Mouse (Mus musculus): ENCODE results near the gene Gm42791. TPM values are rescaled to one million over a fixed set of nuclear protein-coding genes. Genes with fewer than 3 reads are reported as not detected.

Gene Gm42791
- polyA plus RNA-seq, 1 experiment from 2014 or later, result 5.8 TPM

DNA sequence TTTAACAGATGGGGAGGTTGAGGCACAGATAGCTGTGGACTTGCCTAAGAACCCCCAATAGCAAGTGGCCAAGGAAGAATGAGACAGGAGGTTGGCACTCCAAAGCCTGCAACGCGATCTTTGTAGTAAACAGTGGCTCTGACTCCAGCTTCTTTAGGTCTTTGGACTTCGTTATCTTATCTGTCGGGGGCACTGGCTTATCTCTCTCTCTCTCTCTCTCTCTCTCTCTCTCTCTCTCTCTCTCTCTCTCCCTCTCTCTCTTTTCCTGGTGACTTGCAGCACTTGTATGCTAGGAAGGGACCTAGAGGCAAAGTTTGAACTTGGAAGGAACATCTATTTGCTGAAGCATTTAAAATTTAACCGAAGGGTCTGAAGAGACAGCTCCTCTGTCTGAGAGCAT is 33.4 kb upstream of the Gm42791 start:
- Histone ChIP-seq H3K9ac (replicated peaks; ENCODE audit: low read depth, low read length) (no peak overlapping the region), H3K4me1 (replicated peaks; ENCODE audit: control insufficient read depth, insufficient read depth, low read length) (peaks cover 13% of the 10 kb centered on the region), H3K4me3 (replicated peaks; ENCODE audit: low read length) (no peak overlapping the region), H3K4me2 (ENCODE audit: low read length) (no peak overlapping the region), H3K27me3 (replicated peaks; ENCODE audit: control insufficient read depth, insufficient read depth, low read length) (no peaks in the 10 kb centered on the region), H3K36me3 (ENCODE audit: control insufficient read depth, insufficient read depth) (no peaks in the 10 kb centered on the region), H3K9me3 (ENCODE audit: control insufficient read depth, low read length) (no peaks in the 10 kb centered on the region), H3K27ac (ENCODE audit: low read length) (no peak overlapping the region)
- no peak for ATAC-seq
- WGBS, result 75% methylated on average over 5 of the region's 5 CpGs

DNA sequence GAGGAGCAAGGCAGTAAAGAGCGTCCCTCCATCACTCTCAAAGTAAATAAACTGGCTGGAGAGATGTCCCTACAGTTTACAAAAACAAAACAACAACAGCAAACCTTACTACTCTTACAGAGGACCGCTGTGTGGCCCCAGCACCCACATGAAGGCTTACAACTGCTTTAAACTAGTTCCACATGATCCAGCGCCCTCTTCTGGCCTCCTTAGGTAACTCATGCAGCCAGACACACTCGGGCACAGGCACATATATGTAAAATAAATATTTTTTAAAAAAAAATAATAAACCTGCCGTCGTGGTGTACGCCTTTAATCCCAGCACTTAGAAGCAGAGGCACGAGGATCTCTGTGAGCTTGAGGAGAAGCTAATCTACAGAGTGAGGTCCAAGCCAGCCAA is 32.4 kb upstream of the Gm42791 start:
- H3K9ac ChIP-seq (replicated peaks; ENCODE audit: low read depth, low read length), result no peak overlapping the region
- 83% methylated on average over 8 of the region's 8 CpGs for WGBS
- no peak overlapping the region for H3K27ac ChIP-seq (ENCODE audit: low read length)

DNA sequence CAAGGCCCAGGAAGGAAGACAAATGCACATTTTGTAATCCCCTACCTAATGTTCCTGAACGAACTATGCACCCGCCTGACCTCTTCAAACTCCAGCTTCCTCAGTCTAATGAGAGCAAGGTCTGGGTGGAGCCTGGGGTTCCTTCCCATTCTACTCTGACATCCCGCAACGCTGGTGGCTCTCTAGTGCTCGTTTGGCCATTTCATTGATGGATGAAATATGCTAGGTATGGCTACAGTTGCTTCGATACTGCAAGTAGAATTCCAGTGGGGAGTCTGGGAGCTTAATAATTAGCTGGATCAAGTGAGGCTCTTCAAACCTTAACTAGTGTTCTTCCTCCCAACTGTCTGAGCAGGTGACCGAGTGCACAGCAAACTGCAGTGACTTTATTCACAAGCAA is 26.2 kb upstream of the Gm42791 start:
- Histone ChIP-seq H3K4me2 (ENCODE audit: low read length) (no peak overlapping the region), H3K4me1 (replicated peaks; ENCODE audit: control insufficient read depth, insufficient read depth, low read length) (no peaks in the 10 kb centered on the region), H3K27ac (ENCODE audit: low read length) (no peak overlapping the region), H3K27me3 (replicated peaks; ENCODE audit: control insufficient read depth, insufficient read depth, low read length) (no peaks in the 10 kb centered on the region), H3K36me3 (ENCODE audit: control insufficient read depth, insufficient read depth) (no peaks in the 10 kb centered on the region), H3K9me3 (ENCODE audit: control insufficient read depth, low read length) (no peaks in the 10 kb centered on the region), H3K4me3 (replicated peaks; ENCODE audit: low read length) (no peak overlapping the region), H3K9ac (replicated peaks; ENCODE audit: low read depth, low read length) (no peak overlapping the region)
- 56% methylated on average over 7 of the region's 7 CpGs for WGBS
- no peak for ATAC-seq

More for the DNA sequence above, 32.4 kb upstream of the Gm42791 start:
- Histone ChIP-seq H3K4me1 (replicated peaks; ENCODE audit: control insufficient read depth, insufficient read depth, low read length) (peaks cover 13% of the 10 kb centered on the region), H3K4me3 (replicated peaks; ENCODE audit: low read length) (no peak overlapping the region), H3K9me3 (ENCODE audit: control insufficient read depth, low read length) (no peaks in the 10 kb centered on the region), H3K27me3 (replicated peaks; ENCODE audit: control insufficient read depth, insufficient read depth, low read length) (no peaks in the 10 kb centered on the region), H3K36me3 (ENCODE audit: control insufficient read depth, insufficient read depth) (no peaks in the 10 kb centered on the region), H3K4me2 (ENCODE audit: low read length) (no peak overlapping the region)
- no peak for ATAC-seq

DNA sequence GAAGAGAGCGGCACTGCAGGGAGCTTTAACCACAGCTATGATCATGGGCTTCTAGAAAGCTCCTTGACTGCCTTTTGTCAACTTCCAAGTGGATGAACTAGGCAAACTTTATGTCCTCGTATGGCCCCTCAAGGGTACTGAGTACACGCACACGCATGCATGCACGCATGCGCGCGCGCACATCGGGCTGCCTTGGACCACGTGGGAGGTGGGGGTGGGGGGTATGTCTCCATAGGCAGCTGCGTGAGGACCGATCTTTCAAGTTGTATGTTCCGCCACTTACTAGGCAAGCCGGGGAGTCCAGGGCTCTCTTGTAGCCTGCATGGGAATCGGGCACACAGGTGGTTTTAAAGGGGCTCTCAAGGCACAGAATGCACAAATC is 25.7 kb upstream of the Gm42791 start:
- Histone ChIP-seq H3K36me3 (ENCODE audit: control insufficient read depth, insufficient read depth) (no peaks in the 10 kb centered on the region), H3K9me3 (ENCODE audit: control insufficient read depth, low read length) (no peaks in the 10 kb centered on the region), H3K27ac (ENCODE audit: low read length) (no peak overlapping the region), H3K4me1 (replicated peaks; ENCODE audit: control insufficient read depth, insufficient read depth, low read length) (peaks cover 4% of the 10 kb centered on the region), H3K9ac (replicated peaks; ENCODE audit: low read depth, low read length) (no peak overlapping the region), H3K4me2 (ENCODE audit: low read length) (no peak overlapping the region), H3K4me3 (replicated peaks; ENCODE audit: low read length) (no peak overlapping the region), H3K27me3 (replicated peaks; ENCODE audit: control insufficient read depth, insufficient read depth, low read length) (no peaks in the 10 kb centered on the region)
- 71% methylated on average over 16 of the region's 16 CpGs for WGBS
- no peak for ATAC-seq

DNA sequence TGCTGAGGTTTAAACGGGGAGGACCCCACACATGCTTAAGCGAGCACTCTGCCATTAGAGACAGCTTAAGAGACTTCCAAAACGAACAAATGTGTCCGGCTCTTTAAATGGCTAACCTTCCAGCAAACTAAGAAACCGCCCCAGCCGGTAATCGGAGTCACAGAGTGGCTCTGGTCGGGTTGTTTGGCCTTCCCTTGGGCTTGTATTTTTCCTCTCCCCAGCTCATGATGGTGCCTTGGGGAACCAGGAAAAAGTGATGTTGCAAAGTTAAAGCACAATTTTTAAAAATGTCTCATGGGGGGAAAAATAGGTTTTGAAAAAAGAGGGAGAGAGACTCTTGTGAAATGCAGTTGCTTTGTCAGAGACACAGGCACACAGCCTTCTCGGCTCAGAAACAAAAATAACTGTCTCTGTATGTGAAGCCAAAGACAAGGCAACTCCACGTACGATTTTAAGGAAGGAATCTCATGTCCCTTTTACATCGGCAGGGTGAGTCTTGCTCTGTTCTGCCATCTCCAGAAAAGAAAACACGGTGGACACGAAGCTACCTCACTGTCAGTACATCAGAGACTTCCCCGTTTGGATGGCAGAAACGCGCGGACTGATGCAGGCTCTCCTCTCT is 25.2 kb upstream of the Gm42791 start:
- no peak overlapping the region for H3K4me2 ChIP-seq (ENCODE audit: low read length)
- 56% methylated on average over 18 of the region's 18 CpGs for WGBS

DNA sequence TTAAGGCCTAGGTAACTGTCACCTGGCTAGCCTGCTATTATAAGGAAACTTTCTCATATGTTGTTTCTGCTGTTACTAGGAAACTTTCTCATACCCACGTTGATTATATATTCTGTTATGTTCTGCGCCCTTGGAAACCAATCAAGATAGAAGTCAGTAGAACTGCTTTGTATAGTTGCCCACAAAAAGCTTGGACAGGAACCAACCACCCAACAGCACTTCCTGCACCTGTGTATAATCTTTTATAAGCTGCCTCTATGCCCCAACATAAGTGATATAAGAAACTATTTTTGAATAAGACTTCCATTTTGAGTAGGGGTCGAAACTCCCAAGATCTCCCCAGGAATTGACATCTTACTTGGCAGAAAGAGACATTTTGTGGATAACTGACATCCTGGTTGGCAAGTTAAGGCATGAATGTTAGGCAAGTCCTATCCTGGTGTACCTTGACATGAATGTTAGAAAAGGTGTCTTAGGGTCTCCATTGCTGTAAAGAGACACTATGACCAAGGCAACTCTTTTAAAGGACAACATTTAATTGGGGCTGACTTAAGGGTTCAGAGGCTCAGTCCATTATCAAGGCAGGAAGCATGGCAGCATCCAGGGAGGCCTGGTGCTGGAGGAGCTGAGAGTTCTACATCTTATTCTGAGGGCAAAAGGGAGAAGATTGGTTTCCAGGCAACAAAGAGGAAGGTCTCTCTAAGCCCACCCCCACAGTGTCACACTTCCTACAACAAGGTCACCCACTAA is 22.9 kb upstream of the Gm42791 start:
- 80% methylated on average over 3 of the region's 3 CpGs for WGBS
- no peak overlapping the region for H3K9ac ChIP-seq (replicated peaks; ENCODE audit: low read depth, low read length)
- H3K27ac ChIP-seq (ENCODE audit: low read length), result no peak overlapping the region
- H3K4me1 ChIP-seq (replicated peaks; ENCODE audit: control insufficient read depth, insufficient read depth, low read length), result peaks cover 15% of the 10 kb centered on the region
- H3K27me3 ChIP-seq (replicated peaks; ENCODE audit: control insufficient read depth, insufficient read depth, low read length), result no peaks in the 10 kb centered on the region
- no peak overlapping the region for H3K4me2 ChIP-seq (ENCODE audit: low read length)
- H3K4me3 ChIP-seq (replicated peaks; ENCODE audit: low read length), result no peak overlapping the region
- ATAC-seq, result no peak
- H3K9me3 ChIP-seq (ENCODE audit: control insufficient read depth, low read length), result no peaks in the 10 kb centered on the region
- no peaks in the 10 kb centered on the region for H3K36me3 ChIP-seq (ENCODE audit: control insufficient read depth, insufficient read depth)

More for the DNA sequence above, 25.2 kb upstream of the Gm42791 start:
- H3K4me3 ChIP-seq (replicated peaks; ENCODE audit: low read length), result no peak overlapping the region
- no peaks in the 10 kb centered on the region for H3K27me3 ChIP-seq (replicated peaks; ENCODE audit: control insufficient read depth, insufficient read depth, low read length)
- ATAC-seq, result no peak
- no peaks in the 10 kb centered on the region for H3K36me3 ChIP-seq (ENCODE audit: control insufficient read depth, insufficient read depth)
- peaks cover 8% of the 10 kb centered on the region for H3K4me1 ChIP-seq (replicated peaks; ENCODE audit: control insufficient read depth, insufficient read depth, low read length)
- H3K9me3 ChIP-seq (ENCODE audit: control insufficient read depth, low read length), result no peaks in the 10 kb centered on the region
- no peak overlapping the region for H3K9ac ChIP-seq (replicated peaks; ENCODE audit: low read depth, low read length)
- H3K27ac ChIP-seq (ENCODE audit: low read length), result no peak overlapping the region

DNA sequence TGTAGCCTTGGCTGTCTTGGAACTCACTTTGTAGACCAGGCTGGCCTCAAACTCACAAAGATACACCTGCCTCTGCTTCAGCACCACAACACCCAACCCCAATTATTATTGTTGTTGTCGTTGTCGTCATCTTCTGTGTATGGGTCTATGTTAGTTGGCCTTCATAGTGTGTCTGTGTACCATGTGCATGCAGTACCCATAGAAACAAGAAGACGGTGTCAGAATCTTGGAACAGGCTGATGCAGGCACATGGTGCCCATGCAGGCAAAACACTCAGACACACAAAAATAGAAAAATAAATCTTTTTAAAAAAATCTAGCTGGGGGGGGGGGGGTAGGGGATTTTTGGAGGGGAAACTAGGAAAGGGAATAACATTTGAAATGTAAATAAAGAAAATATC is 22.2 kb upstream of the Gm42791 start:
- Histone ChIP-seq H3K4me2 (ENCODE audit: low read length) (no peak overlapping the region), H3K9me3 (ENCODE audit: control insufficient read depth, low read length) (no peaks in the 10 kb centered on the region), H3K4me3 (replicated peaks; ENCODE audit: low read length) (no peak overlapping the region), H3K9ac (replicated peaks; ENCODE audit: low read depth, low read length) (no peak overlapping the region), H3K27me3 (replicated peaks; ENCODE audit: control insufficient read depth, insufficient read depth, low read length) (no peaks in the 10 kb centered on the region), H3K4me1 (replicated peaks; ENCODE audit: control insufficient read depth, insufficient read depth, low read length) (peaks cover 15% of the 10 kb centered on the region), H3K27ac (ENCODE audit: low read length) (no peak overlapping the region), H3K36me3 (ENCODE audit: control insufficient read depth, insufficient read depth) (no peaks in the 10 kb centered on the region)
- WGBS, result 79% methylated on average over 3 of the region's 3 CpGs
- ATAC-seq, result no peak

DNA sequence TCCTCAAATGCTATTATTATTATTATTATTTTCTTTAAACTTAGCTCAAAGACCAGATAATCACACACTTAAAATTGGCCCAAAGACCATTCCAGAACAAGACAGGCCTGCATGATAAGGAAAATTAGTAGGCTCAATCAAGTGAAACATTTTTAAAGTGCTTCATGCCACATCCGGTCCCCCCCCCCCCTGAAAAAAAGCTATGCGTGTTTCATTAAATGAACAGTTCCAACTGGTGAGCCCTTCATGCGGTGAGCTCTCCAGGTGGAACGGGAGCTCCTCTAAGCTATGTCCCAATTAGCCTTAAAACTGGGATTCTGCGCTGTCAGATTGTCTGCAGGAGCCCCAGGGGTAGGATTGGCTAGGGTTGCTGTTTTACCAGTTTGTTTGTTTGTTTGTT is 21.3 kb upstream of the Gm42791 start:
- ATAC-seq, result no peak
- 63% methylated on average over 5 of the region's 5 CpGs for WGBS
- H3K4me1 ChIP-seq (replicated peaks; ENCODE audit: control insufficient read depth, insufficient read depth, low read length), result peaks cover 15% of the 10 kb centered on the region
- no peaks in the 10 kb centered on the region for H3K9me3 ChIP-seq (ENCODE audit: control insufficient read depth, low read length)
- H3K9ac ChIP-seq (replicated peaks; ENCODE audit: low read depth, low read length), result no peak overlapping the region
- no peaks in the 10 kb centered on the region for H3K27me3 ChIP-seq (replicated peaks; ENCODE audit: control insufficient read depth, insufficient read depth, low read length)
- no peak overlapping the region for H3K27ac ChIP-seq (ENCODE audit: low read length)
- H3K36me3 ChIP-seq (ENCODE audit: control insufficient read depth, insufficient read depth), result no peaks in the 10 kb centered on the region
- H3K4me3 ChIP-seq (replicated peaks; ENCODE audit: low read length), result no peak overlapping the region
- H3K4me2 ChIP-seq (ENCODE audit: low read length), result peak overlapping the region; percentile 81

DNA sequence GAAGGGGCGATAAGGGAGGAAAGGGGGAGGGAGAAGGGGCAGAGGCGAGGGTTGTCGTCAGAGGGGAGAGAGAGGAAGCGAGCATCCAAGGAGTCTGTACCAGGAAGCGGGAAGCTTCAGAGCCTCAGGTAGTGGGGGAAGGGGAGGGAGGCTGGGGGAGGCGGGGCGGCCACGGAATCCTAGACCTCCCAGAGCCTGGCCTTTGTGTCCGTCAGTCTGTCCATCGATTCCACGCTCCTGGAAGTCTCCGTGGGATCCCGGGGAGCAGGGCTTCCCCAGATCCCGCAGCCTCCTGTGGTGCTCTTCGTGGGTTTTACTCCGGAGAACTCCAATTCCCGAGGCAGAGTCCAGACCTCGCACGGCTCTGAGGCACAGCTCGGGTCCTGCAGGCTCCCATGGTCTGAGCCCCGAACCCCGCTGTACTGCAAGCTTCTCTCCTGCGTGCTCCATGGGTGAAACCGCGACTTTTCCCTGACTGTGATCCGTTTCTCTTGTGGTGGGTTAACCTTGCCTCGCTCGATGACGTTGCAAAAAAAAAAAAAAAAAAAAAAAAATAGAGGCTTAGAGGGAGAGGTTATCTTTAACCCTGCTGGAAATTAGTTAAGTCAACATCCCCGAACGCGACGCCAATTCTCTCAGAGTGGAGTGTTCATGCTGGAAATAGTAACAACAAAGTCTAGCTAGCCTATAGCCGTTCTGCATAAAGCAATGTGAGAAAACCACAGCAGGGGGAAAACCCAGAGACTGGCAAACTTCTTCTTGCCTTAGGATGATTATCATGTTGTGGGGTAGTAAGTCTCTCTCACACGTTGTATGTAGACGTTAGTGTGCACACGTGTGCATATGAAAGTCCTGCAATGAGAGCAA is 20.6 kb upstream of the Gm42791 start:
- H3K9me3 ChIP-seq (ENCODE audit: control insufficient read depth, low read length), result no peaks in the 10 kb centered on the region
- H3K4me1 ChIP-seq (replicated peaks; ENCODE audit: control insufficient read depth, insufficient read depth, low read length), result peaks cover 15% of the 10 kb centered on the region
- H3K27ac ChIP-seq (ENCODE audit: low read length), result no peak overlapping the region
- peak overlapping the region; percentile 81 for H3K4me2 ChIP-seq (ENCODE audit: low read length)
- no peaks in the 10 kb centered on the region for H3K36me3 ChIP-seq (ENCODE audit: control insufficient read depth, insufficient read depth)
- peak overlapping the region; percentile 63 for H3K9ac ChIP-seq (replicated peaks; ENCODE audit: low read depth, low read length)
- H3K27me3 ChIP-seq (replicated peaks; ENCODE audit: control insufficient read depth, insufficient read depth, low read length), result no peaks in the 10 kb centered on the region
- H3K4me3 ChIP-seq (replicated peaks; ENCODE audit: low read length), result peak overlapping the region; percentile 45
- 2% methylated on average over 36 of the region's 37 CpGs for WGBS
- peak; percentile 67 for ATAC-seq

Data from forebrain, embryonic 16.5 days (tissue).